Mouse (Mus musculus) intestine, embryonic 15.5 days (tissue): Measurements from ENCODE around the gene Agbl2. TPM values are rescaled to one million over a fixed set of nuclear protein-coding genes. Genes with fewer than 3 reads are reported as not detected.
"Not testable (repeated sequence)": the region's sequence is repeated elsewhere in the genome, so short reads cannot be mapped to it uniquely, and the experiment has no call there.

Source experiments
- ATAC-seq: fragments of 200-750 bp; cut with Nextera tagmentation; 2 replicates; pipeline ENCODE4 v1.8.0; 2017; ENCODE audit warnings: moderate TSS enrichment, moderate library complexity
- H3K27ac ChIP-seq: fragments of 300-500 bp; sonication (generic); 2 replicates; pipeline ENCODE4 v1.5.1; 2015; ENCODE audit warnings: mild to moderate bottlenecking, inconsistent platforms
- H3K27me3 ChIP-seq: fragments of 300-500 bp; sonication (generic); replicated peaks from 2 replicates; pipeline ENCODE4 v1.6.1; 2015; ENCODE audit warnings: inconsistent platforms
- H3K36me3 ChIP-seq: fragments of 300-500 bp; sonication (generic); 2 replicates; pipeline ENCODE4 v1.6.1; 2015; ENCODE audit warnings: inconsistent platforms
- H3K4me1 ChIP-seq: fragments of 300-500 bp; sonication (generic); replicated peaks from 2 replicates; pipeline ENCODE4 v1.6.1; 2015; ENCODE audit warnings: inconsistent platforms
- H3K4me2 ChIP-seq: fragments of 300-500 bp; sonication (generic); replicated peaks from 2 replicates; pipeline ENCODE4 v1.6.1; 2015; ENCODE audit warnings: mild to moderate bottlenecking, inconsistent platforms
- H3K4me3 ChIP-seq: fragments of 300-500 bp; sonication (generic); replicated peaks from 2 replicates; pipeline ENCODE4 v1.5.1; 2015; ENCODE audit warnings: inconsistent platforms
- H3K9ac ChIP-seq: fragments of 300-500 bp; sonication (generic); 2 replicates; pipeline ENCODE4 v1.6.1; 2015; ENCODE audit warnings: inconsistent platforms
- H3K9me3 ChIP-seq: fragments of 300-500 bp; sonication (generic); 2 replicates; pipeline ENCODE4 v1.6.1; 2016; ENCODE audit warnings: inconsistent platforms
- WGBS: fragments of 180-500 bp; shearing (Covaris S2); methylation state at CpG from one replicate; pipeline ENCODE4 v1.1.7; 2015; 5-methylcytosine and 5-hydroxymethylcytosine counted together
- polyA plus RNA-seq: library from polyadenylated mRNA; unstranded; fragments of >200 nt; fragmentation: Nextera tagmentation; extraction: Ambion mirVana; gene quantifications from 2 replicates; pipeline ENCODE4 v1.2.1, GENCODE M21; 2015

The Agbl2 gene
- polyA plus RNA-seq, 1 experiment from 2014 or later = 0.57 TPM

DNA sequence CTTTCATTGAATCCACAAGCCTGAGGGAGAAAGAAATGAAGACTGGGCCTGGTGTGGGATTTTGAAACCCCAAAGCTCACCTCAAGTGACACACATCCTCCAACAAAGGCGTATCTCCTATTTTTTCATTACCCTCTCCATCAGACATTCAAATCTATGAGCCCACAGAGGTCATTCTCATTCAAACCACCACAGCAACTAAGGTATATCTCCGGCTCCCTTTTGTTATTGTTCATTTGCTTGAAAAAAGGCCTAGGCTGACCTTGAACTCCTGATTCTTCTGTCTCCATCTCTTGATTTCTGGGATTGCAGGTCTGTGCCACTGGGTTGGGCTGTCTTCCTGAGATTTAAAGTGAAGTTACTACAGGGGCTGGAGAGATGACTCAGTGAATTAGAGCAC is 40.5 kb downstream of the Agbl2 start:
- Histone ChIP-seq H3K4me1 (no peaks in the 10 kb centered on the region), H3K4me2 (no peak overlapping the region), H3K9ac (no peak overlapping the region), H3K4me3 (no peak overlapping the region), H3K9me3 (no peaks in the 10 kb centered on the region), H3K36me3 (no peaks in the 10 kb centered on the region), H3K27ac (no peak overlapping the region), H3K27me3 (no peaks in the 10 kb centered on the region)
- no peak for ATAC-seq
- 94% methylated on average over 2 of the region's 2 CpGs for WGBS

DNA sequence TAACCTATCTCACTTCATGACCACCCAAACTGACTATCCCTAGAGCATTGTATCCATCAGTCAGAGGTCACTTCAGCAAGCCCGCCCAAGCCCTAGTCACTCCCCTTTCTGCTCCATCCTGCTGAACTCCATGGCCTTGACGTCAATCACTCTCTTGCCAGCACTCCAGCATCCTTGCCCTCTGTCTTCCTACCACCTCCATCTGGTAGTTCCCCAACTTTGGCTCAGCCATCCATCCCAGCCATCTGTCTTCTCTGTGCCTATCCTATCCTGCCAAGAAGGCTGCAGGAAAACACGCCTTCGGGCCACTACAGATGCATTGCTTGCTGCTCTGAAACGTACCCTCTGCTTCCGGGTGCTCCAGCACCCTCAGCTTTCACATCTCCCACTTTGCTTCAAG is 41.3 kb downstream of the Agbl2 start:
- H3K27me3 ChIP-seq = no peaks in the 10 kb centered on the region
- H3K4me3 ChIP-seq = no peak overlapping the region
- 87% methylated on average over 6 of the region's 6 CpGs for WGBS
- H3K4me2 ChIP-seq = no peak overlapping the region
- H3K36me3 ChIP-seq = no peaks in the 10 kb centered on the region
- no peaks in the 10 kb centered on the region for H3K9me3 ChIP-seq
- no peak overlapping the region for H3K9ac ChIP-seq
- no peaks in the 10 kb centered on the region for H3K4me1 ChIP-seq
- no peak for ATAC-seq
- H3K27ac ChIP-seq = no peak overlapping the region

DNA sequence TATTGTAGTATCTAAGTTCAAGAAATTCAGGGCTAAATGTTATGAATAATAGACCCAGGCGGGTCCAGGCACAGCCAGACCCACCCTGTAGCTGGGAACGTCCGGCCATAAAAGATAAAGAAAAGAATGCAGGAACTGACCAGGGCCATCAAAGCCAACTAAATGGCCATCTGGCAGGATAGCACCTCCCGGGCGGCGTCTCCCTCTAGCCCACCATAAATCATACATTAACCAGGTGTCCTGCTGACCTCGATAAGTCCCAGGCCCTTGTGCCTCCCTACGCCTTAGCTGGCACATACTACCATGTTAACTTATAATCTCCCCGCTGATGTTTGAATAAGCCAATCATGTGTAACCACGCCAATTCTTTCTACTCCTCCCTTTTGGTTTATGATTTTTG is 42.0 kb downstream of the Agbl2 start:
- H3K27me3 ChIP-seq, H3K4me3 ChIP-seq, H3K36me3 ChIP-seq, H3K9me3 ChIP-seq, H3K27ac ChIP-seq, H3K9ac ChIP-seq, ATAC-seq, H3K4me1 ChIP-seq, H3K4me2 ChIP-seq: not testable (repeated sequence)
- WGBS = 39% methylated on average over 10 of the region's 10 CpGs

DNA sequence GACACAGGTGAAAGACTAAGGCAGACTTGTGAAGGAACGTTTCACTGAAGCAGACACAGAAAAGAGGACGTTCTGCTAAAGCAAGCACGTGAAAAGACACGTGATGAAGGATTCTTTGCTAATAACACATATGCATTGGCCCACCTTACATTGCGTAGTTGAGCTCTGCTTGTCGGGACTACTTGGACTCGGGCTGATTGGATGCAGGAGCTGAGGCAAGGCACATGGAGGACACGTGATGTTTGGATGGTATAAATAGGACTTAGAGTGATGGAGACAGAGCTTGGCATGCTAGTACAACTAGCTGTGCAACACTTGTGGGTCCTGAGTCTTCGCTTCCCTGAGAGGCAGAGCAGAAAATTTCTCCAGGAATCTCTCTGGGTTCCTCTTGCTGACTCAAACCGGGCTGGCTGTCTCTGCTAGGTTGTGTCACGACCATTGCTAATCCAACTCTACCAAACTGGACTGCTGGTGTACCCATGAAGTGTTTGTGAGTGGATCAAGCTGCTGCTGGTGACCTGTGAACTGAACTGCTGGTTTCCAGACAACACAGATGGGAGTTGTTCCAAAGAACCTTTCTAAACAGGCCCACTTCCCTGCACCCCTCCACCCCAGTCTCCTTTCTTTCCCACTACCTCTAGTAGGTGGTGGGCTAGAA is 43.1 kb downstream of the Agbl2 start:
- Histone ChIP-seq H3K4me2 (no peak overlapping the region), H3K27ac (no peak overlapping the region), H3K27me3 (no peaks in the 10 kb centered on the region), H3K4me1 (no peaks in the 10 kb centered on the region), H3K4me3 (no peak overlapping the region), H3K9me3 (no peaks in the 10 kb centered on the region), H3K9ac (no peak overlapping the region), H3K36me3 (no peaks in the 10 kb centered on the region)
- WGBS = 84% methylated on average over 11 of the region's 11 CpGs
- no peak for ATAC-seq

DNA sequence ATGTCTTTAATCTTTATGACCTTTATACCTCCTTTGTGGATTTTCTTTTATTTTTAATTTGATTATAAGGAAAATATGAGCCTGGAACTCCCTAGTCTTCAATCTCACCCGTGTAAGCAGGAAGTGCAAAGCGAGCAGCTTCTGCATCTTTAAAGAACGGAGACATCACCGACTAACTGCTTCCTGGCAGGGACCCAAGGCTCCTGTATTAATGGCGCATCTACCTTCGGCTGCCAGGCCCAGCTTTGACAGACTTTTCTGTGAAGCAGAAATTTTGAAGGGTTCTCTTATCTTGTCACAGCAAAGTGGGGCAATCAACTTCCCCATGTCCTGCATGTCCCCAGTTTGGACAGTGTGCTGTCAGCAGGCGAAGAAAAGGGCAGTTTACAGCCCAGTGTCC is 46.2 kb downstream of the Agbl2 start:
- no peaks in the 10 kb centered on the region for H3K36me3 ChIP-seq
- no peak for ATAC-seq
- H3K9me3 ChIP-seq = no peaks in the 10 kb centered on the region
- H3K4me2 ChIP-seq = no peak overlapping the region
- H3K4me3 ChIP-seq = no peak overlapping the region
- H3K4me1 ChIP-seq = no peaks in the 10 kb centered on the region
- WGBS = 52% methylated on average over 7 of the region's 7 CpGs
- H3K27ac ChIP-seq = no peak overlapping the region
- H3K9ac ChIP-seq = no peak overlapping the region
- no peaks in the 10 kb centered on the region for H3K27me3 ChIP-seq

DNA sequence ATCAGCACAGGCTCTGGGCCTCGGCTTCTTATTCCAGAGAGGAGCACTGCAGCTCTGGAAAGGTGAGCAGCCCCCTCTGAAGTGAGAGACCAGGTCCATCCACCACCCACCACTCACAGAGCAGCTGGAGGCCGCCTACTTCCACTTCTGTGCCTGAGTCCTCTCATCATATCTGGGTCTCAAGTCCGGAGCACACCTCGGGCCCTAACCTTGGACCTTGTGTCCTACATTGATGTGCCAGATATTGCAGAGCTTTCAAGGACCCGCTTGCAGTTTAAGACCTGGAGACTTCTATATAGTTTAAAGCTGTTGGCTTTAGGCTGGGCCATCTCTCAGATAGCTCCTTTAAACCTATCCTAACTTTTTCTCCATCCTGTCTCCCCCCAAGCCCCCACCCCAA is 51.0 kb downstream of the Agbl2 start:
- H3K4me1 ChIP-seq = no peaks in the 10 kb centered on the region
- H3K27ac ChIP-seq = no peak overlapping the region
- H3K4me3 ChIP-seq = no peak overlapping the region
- H3K9me3 ChIP-seq = no peaks in the 10 kb centered on the region
- no peaks in the 10 kb centered on the region for H3K36me3 ChIP-seq
- WGBS = 63% methylated on average over 5 of the region's 5 CpGs
- no peak overlapping the region for H3K4me2 ChIP-seq
- H3K9ac ChIP-seq = no peak overlapping the region
- ATAC-seq = peak; percentile 45; the same call in 1 of the 2 replicates
- no peaks in the 10 kb centered on the region for H3K27me3 ChIP-seq

DNA sequence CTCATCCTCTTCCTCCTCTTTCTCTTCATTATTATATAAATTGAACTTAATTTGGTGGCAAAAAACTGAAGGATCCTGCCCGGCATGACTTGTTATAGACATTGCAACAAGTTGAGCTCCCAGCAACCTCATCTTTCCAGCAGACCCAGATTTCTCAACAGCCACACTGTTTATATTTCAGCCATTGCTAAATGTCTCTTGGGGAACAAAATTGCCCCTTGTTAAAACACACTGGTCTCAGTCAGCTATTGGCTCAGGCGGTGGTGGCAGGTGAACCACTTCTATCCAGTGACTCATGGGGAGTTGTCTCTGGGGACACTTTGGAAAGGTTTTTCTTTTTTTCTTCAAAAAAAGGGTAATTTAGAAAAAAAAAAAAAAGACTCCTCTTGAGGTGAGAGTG is 56.1 kb downstream of the Agbl2 start:
- Histone ChIP-seq H3K4me3 (no peak overlapping the region), H3K36me3 (no peaks in the 10 kb centered on the region), H3K4me1 (no peaks in the 10 kb centered on the region), H3K27ac (no peak overlapping the region), H3K4me2 (no peak overlapping the region), H3K9ac (no peak overlapping the region), H3K9me3 (no peaks in the 10 kb centered on the region), H3K27me3 (no peaks in the 10 kb centered on the region)
- ATAC-seq = no peak
- WGBS = 88% methylated on average over 2 of the region's 2 CpGs

DNA sequence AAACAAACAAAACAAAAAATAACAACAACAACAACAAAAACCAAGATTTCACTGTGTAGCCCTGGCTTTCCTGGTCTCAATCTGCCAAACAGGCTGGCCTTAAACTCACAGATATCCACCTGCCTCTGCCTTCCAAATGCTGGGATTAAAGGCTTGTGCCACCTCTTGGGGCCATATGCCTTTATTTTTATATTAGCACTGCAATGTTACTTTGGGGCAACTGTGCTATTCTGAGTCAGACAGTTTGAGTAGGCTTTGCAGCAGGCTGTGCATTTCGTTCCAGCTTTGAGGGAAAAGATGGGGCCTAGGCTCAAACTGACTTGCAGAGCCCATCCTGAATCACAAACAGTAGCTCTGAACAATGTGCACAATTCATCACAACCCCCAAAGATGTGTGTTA is 61.1 kb downstream of the Agbl2 start:
- H3K9ac ChIP-seq = no peak overlapping the region
- no peaks in the 10 kb centered on the region for H3K36me3 ChIP-seq
- no peaks in the 10 kb centered on the region for H3K9me3 ChIP-seq
- no peaks in the 10 kb centered on the region for H3K27me3 ChIP-seq
- H3K4me3 ChIP-seq = no peak overlapping the region
- H3K4me1 ChIP-seq = no peaks in the 10 kb centered on the region
- no peak overlapping the region for H3K27ac ChIP-seq
- no peak overlapping the region for H3K4me2 ChIP-seq
- 77% methylated on average over 1 of the region's 1 CpGs for WGBS
- no peak for ATAC-seq

DNA sequence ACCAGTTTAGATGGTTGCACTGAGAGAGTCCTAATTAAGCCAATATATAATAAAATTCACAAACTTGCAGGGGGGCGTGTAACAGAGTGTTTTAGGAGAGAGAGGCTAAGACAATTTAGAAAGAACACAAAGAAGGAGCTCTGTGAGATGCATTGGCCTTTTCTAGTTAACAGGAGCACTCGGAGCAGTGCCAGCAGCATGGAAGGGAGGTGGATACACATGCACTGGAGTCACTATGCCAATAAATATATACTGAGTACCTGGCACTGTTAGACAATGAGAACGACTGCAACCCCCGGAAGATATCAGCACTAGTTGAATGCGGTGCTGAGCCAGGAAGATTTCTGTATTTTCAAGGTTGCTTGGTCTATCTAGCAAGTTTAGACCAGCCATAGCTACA is 61.7 kb downstream of the Agbl2 start:
- H3K4me2 ChIP-seq = no peak overlapping the region
- no peak overlapping the region for H3K27ac ChIP-seq
- ATAC-seq = no peak
- no peak overlapping the region for H3K4me3 ChIP-seq
- no peaks in the 10 kb centered on the region for H3K27me3 ChIP-seq
- no peaks in the 10 kb centered on the region for H3K4me1 ChIP-seq
- H3K9me3 ChIP-seq = no peaks in the 10 kb centered on the region
- no peak overlapping the region for H3K9ac ChIP-seq
- H3K36me3 ChIP-seq = no peaks in the 10 kb centered on the region
- WGBS = 64% methylated on average over 5 of the region's 5 CpGs

DNA sequence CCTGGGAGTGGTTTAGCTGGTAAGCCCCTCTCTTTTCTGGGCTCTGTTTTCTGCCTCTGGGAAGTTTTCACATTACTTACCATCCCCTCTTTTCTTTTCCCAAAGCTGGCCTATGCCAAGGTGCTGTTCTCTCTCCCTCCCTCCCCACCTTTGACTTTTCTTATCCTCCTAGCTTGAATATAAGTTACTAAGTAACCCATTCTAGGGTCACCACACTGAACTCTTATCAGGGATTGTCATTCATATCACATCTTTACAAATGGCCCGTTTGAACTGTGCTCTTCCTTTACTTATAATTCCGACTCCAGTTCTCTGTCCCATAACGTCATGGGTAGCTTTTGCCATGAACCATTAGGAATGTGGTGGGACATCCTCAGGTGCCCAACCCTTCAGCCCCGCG is 62.7 kb downstream of the Agbl2 start:
- no peaks in the 10 kb centered on the region for H3K27me3 ChIP-seq
- H3K27ac ChIP-seq = 0 out of 2 replicates have a peak overlapping the region, but pooled peaks have one; percentile 27
- no peak overlapping the region for H3K4me3 ChIP-seq
- H3K36me3 ChIP-seq = no peaks in the 10 kb centered on the region
- no peak overlapping the region for H3K9ac ChIP-seq
- no peaks in the 10 kb centered on the region for H3K4me1 ChIP-seq
- peak; percentile 66 for ATAC-seq
- WGBS = 57% methylated on average over 5 of the region's 5 CpGs
- peak overlapping the region; percentile 7; the same call in 1 of the 2 replicates for H3K4me2 ChIP-seq
- no peaks in the 10 kb centered on the region for H3K9me3 ChIP-seq

DNA sequence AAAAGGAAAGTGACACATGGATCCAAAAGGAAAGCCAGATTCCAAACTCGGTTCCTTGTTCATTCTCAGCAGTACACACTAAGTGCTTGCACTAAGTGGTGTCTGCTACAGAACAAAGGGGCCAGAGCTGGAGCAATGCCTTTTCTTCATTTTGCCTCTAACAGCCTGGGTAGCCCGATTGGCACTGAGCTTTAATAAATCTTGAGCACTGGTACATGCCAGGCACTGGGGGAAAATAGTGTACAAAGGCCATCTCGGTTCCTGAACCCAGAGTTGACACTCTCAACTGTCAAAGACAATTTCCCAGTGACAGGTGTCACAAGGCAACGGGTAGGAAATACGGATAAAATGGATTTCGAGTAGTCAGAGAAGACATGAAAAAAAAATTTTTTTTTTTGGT is 63.6 kb downstream of the Agbl2 start:
- H3K27ac ChIP-seq = peak overlapping the region; percentile 61
- H3K4me2 ChIP-seq = peak overlapping the region; percentile 68
- H3K4me3 ChIP-seq = no peak overlapping the region; the same call in 1 of the 2 replicates
- peaks cover 5% of the 10 kb centered on the region; the same call in 1 of the 2 replicates for H3K36me3 ChIP-seq
- H3K9me3 ChIP-seq = no peaks in the 10 kb centered on the region
- ATAC-seq = no peak
- H3K4me1 ChIP-seq = no peaks in the 10 kb centered on the region
- WGBS = 44% methylated on average over 6 of the region's 6 CpGs
- H3K27me3 ChIP-seq = no peaks in the 10 kb centered on the region
- no peak overlapping the region for H3K9ac ChIP-seq

DNA sequence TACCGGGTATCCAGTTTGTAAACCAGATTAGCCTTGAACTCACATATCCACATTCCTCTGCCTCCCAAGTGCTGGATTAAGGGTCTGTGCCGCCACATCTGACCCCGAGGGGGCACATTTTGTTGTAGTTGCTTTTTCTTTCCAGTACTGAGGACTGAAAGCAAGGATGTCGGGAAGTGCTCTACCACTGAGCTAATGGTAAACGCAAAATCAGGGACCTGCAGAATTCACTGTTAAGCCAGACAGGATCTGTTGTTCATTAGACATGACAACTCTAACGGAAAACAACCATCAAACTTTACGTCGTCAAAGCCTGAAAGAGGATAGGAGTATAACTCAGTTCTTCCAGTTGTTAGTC is 64.0 kb downstream of the Agbl2 start:
- no peaks in the 10 kb centered on the region for H3K9me3 ChIP-seq
- peak overlapping the region; percentile 87 for H3K4me3 ChIP-seq
- peak overlapping the region; percentile 33 for H3K9ac ChIP-seq
- H3K36me3 ChIP-seq = peaks cover 8% of the 10 kb centered on the region; the same call in 1 of the 2 replicates
- H3K27me3 ChIP-seq = no peaks in the 10 kb centered on the region
- H3K4me2 ChIP-seq = peak overlapping the region; percentile 68
- 1% methylated on average over 8 of the region's 8 CpGs for WGBS
- peak; percentile 36 for ATAC-seq
- H3K4me1 ChIP-seq = no peaks in the 10 kb centered on the region
- H3K27ac ChIP-seq = peak overlapping the region; percentile 61

DNA sequence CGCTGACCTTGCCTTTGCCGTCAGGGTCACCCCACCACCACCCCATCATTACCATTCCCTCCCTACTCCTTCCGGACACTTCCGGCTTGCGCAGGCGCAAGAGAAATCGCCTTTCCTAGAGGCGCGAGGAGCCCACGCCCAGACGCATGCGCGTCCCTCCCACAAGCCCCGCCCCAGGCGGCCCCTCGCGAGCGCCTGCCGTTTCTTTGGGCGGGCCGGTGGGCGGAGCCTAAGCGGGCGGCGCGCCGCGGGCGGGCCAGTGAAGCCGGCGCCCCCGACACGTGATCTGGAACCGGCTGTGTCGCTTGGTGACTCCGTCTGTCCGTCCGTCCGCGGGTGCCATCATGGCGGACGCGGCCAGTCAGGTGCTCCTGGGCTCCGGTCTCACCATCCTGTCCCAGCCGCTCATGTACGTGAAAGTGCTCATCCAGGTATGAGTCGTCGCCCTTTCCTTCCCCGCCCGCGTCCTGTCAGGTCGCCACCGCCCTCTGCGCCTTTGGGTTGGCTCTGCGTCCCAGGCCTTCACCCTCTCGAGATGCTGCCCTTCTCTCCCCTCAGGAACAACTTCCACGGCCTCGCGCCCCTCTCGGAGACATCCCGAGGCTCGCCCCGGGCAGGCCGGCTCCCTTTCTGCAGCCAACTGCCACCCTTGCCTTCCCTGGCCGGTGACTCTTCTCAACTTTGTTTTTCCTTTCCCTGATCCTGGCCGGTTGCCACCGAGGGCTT is 64.6 kb downstream of the Agbl2 start, which contains the start of gene Mtch2:
Gene Mtch2 (plus strand): TSS at position 201 of the 726 bp plus-strand sequence.
- H3K4me1 ChIP-seq = no peaks in the 10 kb centered on the region
- peak; percentile 96 for ATAC-seq
- peak within 1 kb of the TSS; percentile 85 for H3K27ac ChIP-seq
- H3K27me3 ChIP-seq = no peaks in the 10 kb centered on the region
- under 1% methylated on average over 67 of the region's 67 CpGs for WGBS
- H3K9ac ChIP-seq = peak within 1 kb of the TSS; percentile 95
- H3K9me3 ChIP-seq = no peaks in the 10 kb centered on the region
- H3K4me3 ChIP-seq = peak within 1 kb of the TSS; percentile 87
- peaks cover 10% of the 10 kb centered on the region; the same call in 1 of the 2 replicates for H3K36me3 ChIP-seq
- peak within 1 kb of the TSS; percentile 68 for H3K4me2 ChIP-seq
